Mouse (Mus musculus) naive thymus-derived CD4-positive, alpha-beta T cell, adult 5 months (primary cell): Measurements from ENCODE around the gene Cdh10. TPM values are rescaled to one million over a fixed set of nuclear protein-coding genes. Genes with fewer than 3 reads are reported as not detected.

Experiments
- polyA plus RNA-seq: library from polyadenylated mRNA; unstranded; fragments of 100-300 nt; shearing (Covaris generic); gene quantifications from one replicate; pipeline ENCODE4 v1.2.1, GENCODE M21; 2017

The Cdh10 gene
- polyA plus RNA-seq, result not detected

DNA sequence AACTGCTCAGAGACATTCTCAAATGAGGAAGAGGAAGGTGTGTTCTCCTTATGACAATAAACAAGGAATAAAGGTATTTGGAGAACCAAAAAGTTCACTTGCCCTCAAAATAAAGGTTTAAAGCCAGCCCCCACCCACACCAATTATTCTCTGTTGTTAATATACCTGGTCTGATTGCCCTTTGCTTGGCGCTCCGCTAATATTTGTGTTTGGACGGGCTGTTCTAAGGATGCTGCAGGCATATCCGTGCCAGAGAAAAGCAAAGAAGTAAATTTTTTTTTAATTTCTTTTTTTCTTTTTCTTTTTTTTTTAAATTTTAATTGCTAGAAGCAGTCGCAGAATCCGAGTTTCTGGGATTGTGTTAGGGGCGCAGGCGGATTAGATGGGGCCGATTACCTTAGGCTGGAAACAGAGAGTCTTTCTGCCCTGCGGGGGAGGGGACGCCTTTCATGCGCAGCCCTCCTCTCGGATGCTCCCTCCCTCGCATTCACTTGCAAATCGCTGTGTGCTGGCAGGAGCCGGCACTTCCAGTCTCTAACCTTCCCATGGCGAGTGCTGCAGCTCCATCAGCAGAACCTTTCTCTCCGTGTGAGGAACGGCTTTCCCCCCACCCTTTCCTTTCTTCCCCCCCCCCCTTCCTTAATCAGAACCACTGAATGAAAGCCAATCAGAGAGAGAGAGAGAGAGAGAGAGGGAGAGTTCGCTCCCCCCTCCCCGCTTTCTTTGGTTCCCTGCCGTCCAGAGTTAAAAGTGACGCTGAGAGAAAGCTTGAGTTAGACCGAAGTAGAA is at the start of gene Cdh10:
Cdh10 (plus strand) TSS at position 763 of the 789 bp plus-strand sequence.

